Mouse (Mus musculus): ENCODE results near the gene Lin7c. TPM values are rescaled to one million over a fixed set of nuclear protein-coding genes. Genes with fewer than 3 reads are reported as not detected.

Lin7c gene
- polyA plus RNA-seq, 1 experiment from 2014 or later = 159 TPM

DNA sequence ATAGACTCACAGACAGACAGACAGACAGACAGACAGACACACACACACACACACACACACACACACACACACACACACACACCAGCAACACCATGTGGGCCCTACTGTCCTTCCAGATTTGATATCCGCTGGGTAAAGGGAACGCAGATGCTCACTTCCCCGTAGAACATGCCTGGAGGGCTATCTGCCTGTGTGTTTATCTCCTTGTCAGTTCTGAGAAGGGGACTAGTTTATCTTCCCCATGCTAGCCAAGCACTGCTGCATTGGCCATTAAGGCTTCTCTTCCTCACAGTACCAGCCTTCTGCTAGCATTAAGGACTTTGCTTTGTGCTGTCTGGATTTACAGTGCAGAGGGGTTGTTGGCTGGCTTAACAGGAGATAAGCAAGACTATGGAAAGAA is 38.6 kb downstream of the Lin7c start:
- Histone ChIP-seq H3K4me1 (0 out of 2 replicates have a peak, but pooled peaks cover 6% of the 10 kb centered on the region), H3K27ac (replicated peaks) (no peak overlapping the region)

GRCm38 (mm10) chr2:109930366-109930765 is 39.7 kb downstream of the Lin7c start:
- no peak for ATAC-seq (ENCODE audit: low FRiP score, low read depth)
- Histone ChIP-seq H3K4me1 (0 out of 2 replicates have a peak, but pooled peaks cover 6% of the 10 kb centered on the region), H3K27me3 (peaks cover 18% of the 10 kb centered on the region), H3K36me3 (0 out of 2 replicates have a peak, but pooled peaks cover 5% of the 10 kb centered on the region), H3K4me2 (replicated peaks) (no peak overlapping the region), H3K4me3 (no peak overlapping the region), H3K9me3 (no peaks in the 10 kb centered on the region), H3K9ac (replicated peaks) (no peak overlapping the region), H3K27ac (replicated peaks) (no peak overlapping the region)
- WGBS = 91% methylated on average over 5 of the region's 5 CpGs

More for the DNA sequence above, 38.6 kb downstream of the Lin7c start:
- 84% methylated on average over 3 of the region's 3 CpGs for WGBS
- H3K9me3 ChIP-seq = no peaks in the 10 kb centered on the region
- H3K4me2 ChIP-seq (replicated peaks) = no peak overlapping the region
- no peak overlapping the region for H3K9ac ChIP-seq (replicated peaks)
- H3K27me3 ChIP-seq = peaks cover 13% of the 10 kb centered on the region
- ATAC-seq (ENCODE audit: low FRiP score, low read depth) = no peak
- 0 out of 2 replicates have a peak, but pooled peaks cover 5% of the 10 kb centered on the region for H3K36me3 ChIP-seq
- no peak overlapping the region for H3K4me3 ChIP-seq

- Histone ChIP-seq H3K9me3 (no peaks in the 10 kb centered on the region), H3K4me1 (peaks cover 8% of the 10 kb centered on the region; the same call in 1 of the 2 replicates), H3K4me2 (replicated peaks) (no peak overlapping the region), H3K9ac (replicated peaks) (no peak overlapping the region), H3K36me3 (0 out of 2 replicates have a peak, but pooled peaks cover 2% of the 10 kb centered on the region), H3K27me3 (peaks cover 19% of the 10 kb centered on the region), H3K4me3 (no peak overlapping the region), H3K27ac (replicated peaks) (no peak overlapping the region)
- WGBS = 93% methylated on average over 4 of the region's 4 CpGs
- no peak for ATAC-seq (ENCODE audit: low FRiP score, low read depth)
These were observed 40.1 kb downstream of the Lin7c start for GRCm38 (mm10) chr2:109930771-109931170.

- H3K27me3 ChIP-seq = peaks cover 24% of the 10 kb centered on the region
- H3K9ac ChIP-seq (replicated peaks) = no peak overlapping the region
- no peak overlapping the region for H3K4me3 ChIP-seq
- H3K4me1 ChIP-seq = peaks cover 15% of the 10 kb centered on the region
- no peak overlapping the region for H3K4me2 ChIP-seq (replicated peaks)
- ATAC-seq (ENCODE audit: low FRiP score, low read depth) = no peak
- 65% methylated on average over 13 of the region's 13 CpGs for WGBS
- no peak overlapping the region for H3K27ac ChIP-seq (replicated peaks)
- no peaks in the 10 kb centered on the region for H3K9me3 ChIP-seq
- H3K36me3 ChIP-seq = no peaks in the 10 kb centered on the region
These were observed 41.5 kb downstream of the Lin7c start for GRCm38 (mm10) chr2:109931978-109932780.

DNA sequence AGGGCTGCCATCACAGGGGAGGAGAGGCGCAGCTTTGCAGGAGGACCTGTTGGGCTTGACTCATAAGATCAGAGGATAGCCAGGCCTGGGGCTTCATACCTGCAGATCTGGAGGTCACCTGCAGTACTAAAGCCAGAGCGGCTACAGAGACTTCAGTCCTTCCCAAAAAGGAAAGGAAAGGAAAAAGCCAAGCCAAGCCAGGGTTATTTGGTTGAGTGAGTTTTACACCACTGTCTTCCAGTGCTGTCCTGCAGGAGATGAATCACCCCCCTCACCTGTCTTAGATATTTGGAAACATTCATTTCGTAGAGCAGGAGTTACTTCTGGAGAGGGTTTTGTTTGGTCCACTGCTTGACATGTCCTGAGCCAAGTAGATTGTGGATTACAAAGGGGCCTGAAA is 42.5 kb downstream of the Lin7c start:
- Histone ChIP-seq H3K9me3 (no peaks in the 10 kb centered on the region), H3K9ac (replicated peaks) (no peak overlapping the region), H3K27me3 (peaks cover 24% of the 10 kb centered on the region), H3K4me1 (peaks cover 15% of the 10 kb centered on the region), H3K4me2 (replicated peaks) (no peak overlapping the region), H3K4me3 (no peak overlapping the region), H3K36me3 (no peaks in the 10 kb centered on the region), H3K27ac (replicated peaks) (no peak overlapping the region)
- ATAC-seq (ENCODE audit: low FRiP score, low read depth) = no peak
- WGBS = 95% methylated on average over 3 of the region's 3 CpGs

DNA sequence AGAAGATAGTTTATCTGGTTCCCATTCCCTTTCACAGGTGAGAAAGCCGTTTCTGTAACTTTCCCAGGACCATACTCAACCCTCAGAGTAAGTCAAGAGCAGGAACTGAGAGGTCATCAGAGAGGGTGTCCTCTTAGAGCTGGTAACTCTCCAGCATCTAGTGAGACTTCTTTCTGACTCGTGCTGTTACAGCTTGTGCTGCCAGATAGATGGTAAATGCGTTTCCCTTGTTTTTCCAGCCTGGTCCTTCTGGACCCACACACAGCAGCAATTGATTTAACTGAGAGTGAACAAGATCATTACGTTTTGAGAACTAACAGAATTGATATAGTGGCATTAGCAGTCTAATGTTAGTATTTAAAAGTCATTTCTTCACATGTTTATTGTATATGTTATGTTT is 43.4 kb downstream of the Lin7c start:
- peaks cover 24% of the 10 kb centered on the region for H3K27me3 ChIP-seq
- WGBS = 85% methylated on average over 4 of the region's 4 CpGs
- H3K9ac ChIP-seq (replicated peaks) = no peak overlapping the region
- no peaks in the 10 kb centered on the region for H3K36me3 ChIP-seq
- H3K4me1 ChIP-seq = peaks cover 12% of the 10 kb centered on the region
- no peak overlapping the region for H3K27ac ChIP-seq (replicated peaks)
- no peak overlapping the region for H3K4me2 ChIP-seq (replicated peaks)
- H3K4me3 ChIP-seq = no peak overlapping the region
- no peaks in the 10 kb centered on the region for H3K9me3 ChIP-seq
- ATAC-seq (ENCODE audit: low FRiP score, low read depth) = no peak

DNA sequence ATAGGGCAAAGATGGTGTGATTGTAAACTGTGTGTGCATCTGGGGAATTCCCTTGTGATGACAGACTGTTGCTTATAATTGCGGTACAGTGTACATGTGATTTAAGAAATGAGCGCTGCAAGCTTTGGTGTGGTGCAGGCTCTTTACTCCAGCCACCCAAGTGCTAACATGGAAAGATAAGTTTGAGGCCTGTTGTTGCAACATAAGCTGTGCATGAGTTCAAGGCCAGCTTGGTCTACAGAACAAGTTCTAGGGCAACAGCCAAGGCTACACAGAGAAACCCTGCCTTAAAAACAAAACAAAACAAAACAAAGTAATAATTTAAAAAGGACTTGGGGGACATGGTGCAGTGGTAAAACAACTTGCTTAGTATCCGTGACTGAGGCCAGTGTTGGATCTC is 44.5 kb downstream of the Lin7c start:
- Histone ChIP-seq H3K27ac (replicated peaks) (no peak overlapping the region), H3K9me3 (no peaks in the 10 kb centered on the region), H3K4me3 (no peak overlapping the region), H3K27me3 (peaks cover 24% of the 10 kb centered on the region), H3K36me3 (no peaks in the 10 kb centered on the region), H3K9ac (replicated peaks) (no peak overlapping the region), H3K4me2 (replicated peaks) (no peak overlapping the region), H3K4me1 (peaks cover 8% of the 10 kb centered on the region)
- 95% methylated on average over 3 of the region's 3 CpGs for WGBS
- no peak for ATAC-seq (ENCODE audit: low FRiP score, low read depth)

- no peak for ATAC-seq (ENCODE audit: low FRiP score, low read depth)
- WGBS = 56% methylated on average over 11 of the region's 11 CpGs
These were observed 45.2 kb downstream of the Lin7c start for GRCm38 (mm10) chr2:109935754-109936409.

DNA sequence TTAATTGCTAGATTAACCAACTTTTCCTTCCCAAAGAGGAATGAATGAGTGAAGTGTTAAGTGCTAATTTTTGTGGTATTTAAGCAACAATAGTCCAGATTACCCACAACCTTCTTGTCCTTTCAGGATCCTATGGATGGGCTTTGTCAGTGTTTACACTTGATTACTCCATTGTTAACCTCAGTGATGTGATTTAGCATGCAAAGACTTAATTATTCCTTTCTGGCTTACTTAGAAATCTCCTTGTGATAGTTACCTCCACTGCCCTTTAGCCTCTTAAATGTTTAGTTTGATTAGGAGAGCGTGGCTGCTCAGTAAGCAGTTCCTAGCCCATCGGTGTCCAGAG is 45.7 kb downstream of the Lin7c start:
- no peak for ATAC-seq (ENCODE audit: low FRiP score, low read depth)
- H3K9ac ChIP-seq (replicated peaks) = no peak overlapping the region
- H3K4me3 ChIP-seq = no peak overlapping the region
- no peaks in the 10 kb centered on the region for H3K9me3 ChIP-seq
- H3K4me1 ChIP-seq = peaks cover 8% of the 10 kb centered on the region
- no peaks in the 10 kb centered on the region for H3K36me3 ChIP-seq
- no peak overlapping the region for H3K4me2 ChIP-seq (replicated peaks)
- 16% methylated on average over 2 of the region's 2 CpGs for WGBS
- no peak overlapping the region for H3K27ac ChIP-seq (replicated peaks)
- peaks cover 24% of the 10 kb centered on the region for H3K27me3 ChIP-seq

More at GRCm38 (mm10) chr2:109935754-109936409, 45.2 kb downstream of the Lin7c start:
- peaks cover 8% of the 10 kb centered on the region for H3K4me1 ChIP-seq
- no peaks in the 10 kb centered on the region for H3K36me3 ChIP-seq
- no peak overlapping the region for H3K4me2 ChIP-seq (replicated peaks)
- H3K4me3 ChIP-seq = no peak overlapping the region
- H3K9ac ChIP-seq (replicated peaks) = no peak overlapping the region
- H3K9me3 ChIP-seq = no peaks in the 10 kb centered on the region
- peaks cover 24% of the 10 kb centered on the region for H3K27me3 ChIP-seq
- no peak overlapping the region for H3K27ac ChIP-seq (replicated peaks)

DNA sequence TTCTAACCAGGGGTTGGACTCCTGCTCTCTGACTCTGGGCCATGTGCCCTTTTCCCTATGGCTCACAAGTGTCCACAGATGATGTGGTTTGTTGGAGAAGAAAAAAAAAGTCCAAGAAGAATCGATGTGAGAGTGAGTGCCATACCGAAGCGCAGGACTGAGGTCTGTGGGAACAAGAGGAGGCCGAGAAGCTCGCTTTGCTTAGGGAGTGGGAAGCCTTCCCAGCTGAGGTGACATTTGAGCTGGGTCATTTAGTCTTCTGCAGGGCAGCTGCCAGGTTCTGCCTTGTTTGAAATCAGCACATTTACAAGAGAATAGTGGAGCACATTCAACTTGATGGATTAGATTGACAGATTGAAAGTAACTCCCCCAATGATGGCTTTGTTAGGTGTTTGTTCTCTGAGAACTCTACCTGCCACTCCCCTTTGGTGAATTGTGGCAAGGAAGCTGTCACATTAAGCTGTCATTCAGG is 51.4 kb downstream of the Lin7c start:
- peak; percentile 74 for ATAC-seq (ENCODE audit: low FRiP score, low read depth)
- Histone ChIP-seq H3K27ac (replicated peaks) (peak overlapping the region; percentile 73), H3K4me1 (peaks cover 34% of the 10 kb centered on the region), H3K9ac (replicated peaks) (no peak overlapping the region), H3K9me3 (no peaks in the 10 kb centered on the region), H3K27me3 (peaks cover 3% of the 10 kb centered on the region; the same call in 1 of the 2 replicates), H3K4me2 (replicated peaks) (peak overlapping the region; percentile 21; the same call in 1 of the 2 replicates), H3K36me3 (no peaks in the 10 kb centered on the region), H3K4me3 (no peak overlapping the region)
- 7% methylated on average over 5 of the region's 5 CpGs for WGBS

DNA sequence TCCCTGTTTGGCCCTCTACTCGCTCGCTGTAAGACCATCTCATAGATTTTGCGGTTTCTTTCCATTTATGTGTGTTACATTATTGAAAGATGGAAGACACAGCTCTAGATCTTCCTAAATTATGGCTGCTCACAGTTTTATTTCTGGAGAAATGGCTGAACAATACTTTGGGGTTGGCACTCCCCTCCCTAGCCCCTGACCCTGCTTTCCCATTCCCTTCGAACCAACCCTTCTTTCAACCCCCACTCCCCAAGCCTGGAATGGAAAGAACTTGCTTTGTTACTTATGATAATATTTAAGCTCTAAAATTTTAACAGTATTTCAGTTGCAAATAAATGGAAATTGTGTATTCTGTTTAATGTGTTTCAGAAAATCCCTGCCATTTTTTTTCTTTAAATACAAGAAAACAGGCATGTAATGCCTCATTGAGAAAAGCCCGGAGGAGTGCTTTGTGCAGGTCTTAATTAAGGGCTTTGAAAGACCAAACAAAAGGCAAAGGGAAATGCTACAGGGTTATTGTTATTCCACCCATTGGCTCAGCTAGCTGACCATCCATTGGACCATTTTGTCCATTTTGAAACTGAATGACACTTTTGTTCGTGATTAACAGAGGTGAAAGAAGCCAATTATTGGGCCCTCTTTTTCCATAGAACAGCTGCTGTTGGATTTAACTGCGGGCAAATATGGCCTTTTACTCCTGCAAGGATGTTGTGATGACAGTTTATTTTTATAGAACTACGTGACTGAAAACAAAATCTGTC is 52.3 kb downstream of the Lin7c start:
- H3K4me1 ChIP-seq = peaks cover 34% of the 10 kb centered on the region
- H3K4me3 ChIP-seq = no peak overlapping the region
- H3K36me3 ChIP-seq = no peaks in the 10 kb centered on the region
- H3K27ac ChIP-seq (replicated peaks) = peak overlapping the region; percentile 69
- 19% methylated on average over 8 of the region's 8 CpGs for WGBS
- peak overlapping the region; percentile 19 for H3K4me2 ChIP-seq (replicated peaks)
- H3K9ac ChIP-seq (replicated peaks) = no peak overlapping the region
- ATAC-seq (ENCODE audit: low FRiP score, low read depth) = peak; percentile 92
- H3K9me3 ChIP-seq = no peaks in the 10 kb centered on the region
- peaks cover 3% of the 10 kb centered on the region; the same call in 1 of the 2 replicates for H3K27me3 ChIP-seq

Measured in midbrain, embryonic 12.5 days (tissue).